Mouse (Mus musculus): Measurements from ENCODE around the gene Mblac1.
"Not testable (repeated sequence)": the region's sequence is repeated elsewhere in the genome, so short reads cannot be mapped to it uniquely, and the experiment has no call there.

The Mblac1 gene

GRCm38 (mm10) chr5:138216632-138217031 is 22.5 kb downstream of the Mblac1 start:
- not testable (repeated sequence) for DNase-seq (ENCODE audit: low spot score in 2 of 2)

GRCm38 (mm10) chr5:138219864-138220263 is 25.8 kb downstream of the Mblac1 start:
- no peak for DNase-seq (ENCODE audit: low spot score in 2 of 2)

- peak; percentile 61 to 68 for DNase-seq (ENCODE audit: low spot score in 2 of 2)
Measured at GRCm38 (mm10) chr5:138222111-138222510, 28.0 kb downstream of the Mblac1 start.

GRCm38 (mm10) chr5:138223287-138223686 is 29.2 kb downstream of the Mblac1 start:
- DNase-seq (ENCODE audit: low spot score in 2 of 2): no peak

- DNase-seq (ENCODE audit: low spot score in 2 of 2): no peak
Measured at GRCm38 (mm10) chr5:138225700-138226099, 31.6 kb downstream of the Mblac1 start, which contains the start of gene Nxpe5. Gene Nxpe5 (plus strand): TSS chr5:138225898.

GRCm38 (mm10) chr5:138226491-138226890 is 32.4 kb downstream of the Mblac1 start:
- DNase-seq (ENCODE audit: low spot score in 2 of 2): no peak

- DNase-seq (ENCODE audit: low spot score in 2 of 2): peak in 1 of 2 experiments; percentile 43
Measured at GRCm38 (mm10) chr5:138227367-138227766, 33.3 kb downstream of the Mblac1 start.

- no peak for DNase-seq (ENCODE audit: low spot score in 2 of 2)
Measured at GRCm38 (mm10) chr5:138228026-138228425, 33.9 kb downstream of the Mblac1 start.

- DNase-seq (ENCODE audit: low spot score in 2 of 2): no peak
Measured at GRCm38 (mm10) chr5:138229511-138229910, 35.4 kb downstream of the Mblac1 start.

GRCm38 (mm10) chr5:138233778-138234177 is 39.7 kb downstream of the Mblac1 start:
- DNase-seq (ENCODE audit: low spot score in 2 of 2): no peak

- no peak for DNase-seq (ENCODE audit: low spot score in 2 of 2)
Measured at GRCm38 (mm10) chr5:138234224-138234623, 40.1 kb downstream of the Mblac1 start.

- no peak for DNase-seq (ENCODE audit: low spot score in 2 of 2)
Measured at GRCm38 (mm10) chr5:138241511-138241910, 47.4 kb downstream of the Mblac1 start.
